Mouse (Mus musculus) heart, adult 9 months (tissue): ENCODE data around the gene Mast4.

Experiments
- DNase-seq, 2 experiments: peaks; one replicate each; pipeline ENCODE4 v3.0.0; 2022; ENCODE audit warnings: low spot score in 2 of 2

Gene Mast4

GRCm38 (mm10) chr13:103059995-103060652 is 274.2 kb downstream of the Mast4 start:
- no peak for DNase-seq

- DNase-seq, result no peak
Measured at GRCm38 (mm10) chr13:103056451-103056850, 277.8 kb downstream of the Mast4 start.

- no peak for DNase-seq
Measured at GRCm38 (mm10) chr13:103052661-103053060, 281.6 kb downstream of the Mast4 start.

DNA sequence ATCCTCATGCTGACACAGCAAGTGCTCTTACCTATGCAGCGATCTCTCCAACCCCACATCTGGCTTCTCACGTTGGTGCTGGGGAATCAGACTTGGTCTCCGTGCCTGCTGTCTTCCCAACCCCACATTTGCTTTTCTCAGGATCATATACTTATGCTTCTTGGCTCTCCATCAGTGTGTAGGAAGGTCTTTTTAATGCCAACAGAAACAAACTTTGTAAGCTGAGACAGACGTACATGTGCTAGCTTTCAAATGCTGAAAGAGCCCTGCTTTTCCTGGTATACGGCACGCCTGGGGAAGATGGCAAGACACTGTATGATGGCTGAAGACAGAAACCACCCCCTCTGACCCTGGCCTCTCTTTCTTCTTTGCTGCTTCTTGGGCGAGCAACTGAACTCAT is 285.3 kb downstream of the Mast4 start:
- no peak for DNase-seq

DNA sequence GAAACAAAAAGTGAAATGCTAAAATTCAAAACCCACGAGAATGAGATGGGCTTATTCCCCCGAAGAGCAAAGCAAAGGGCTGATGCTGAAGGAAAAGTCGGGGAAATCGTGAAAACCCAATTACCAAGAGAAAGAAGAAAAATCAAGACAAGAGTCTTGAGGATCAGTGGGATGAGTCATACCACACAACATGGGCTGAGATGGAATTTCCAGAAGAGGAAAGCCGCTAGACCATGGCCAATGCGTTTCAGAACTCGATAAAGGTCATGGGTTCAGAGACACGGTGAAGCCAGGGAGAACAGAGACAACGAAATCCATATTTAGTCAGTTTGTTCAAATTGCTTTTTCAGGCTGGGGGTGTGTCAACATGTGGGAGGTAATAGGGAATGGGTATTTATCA is 290.6 kb downstream of the Mast4 start:
- DNase-seq, result no peak

DNA sequence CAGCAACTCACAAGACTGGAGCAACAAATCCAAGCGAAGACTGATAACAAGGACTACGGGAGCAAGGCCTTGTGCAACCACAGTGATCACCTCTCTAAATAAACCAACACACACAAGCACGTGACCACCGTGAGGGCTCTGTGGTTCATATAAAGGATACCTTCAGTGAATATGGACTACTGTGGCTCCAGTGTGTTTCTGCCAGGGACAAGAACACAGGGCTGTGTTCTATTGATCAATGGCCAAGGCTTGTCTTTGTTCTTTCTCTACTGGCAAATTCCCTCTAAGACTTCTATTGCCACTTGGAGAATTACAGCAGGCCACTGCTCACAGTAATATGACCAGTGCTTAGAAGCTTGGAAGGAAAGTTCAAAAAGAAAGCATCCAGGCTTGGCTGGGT is 291.3 kb downstream of the Mast4 start:
- no peak for DNase-seq

DNA sequence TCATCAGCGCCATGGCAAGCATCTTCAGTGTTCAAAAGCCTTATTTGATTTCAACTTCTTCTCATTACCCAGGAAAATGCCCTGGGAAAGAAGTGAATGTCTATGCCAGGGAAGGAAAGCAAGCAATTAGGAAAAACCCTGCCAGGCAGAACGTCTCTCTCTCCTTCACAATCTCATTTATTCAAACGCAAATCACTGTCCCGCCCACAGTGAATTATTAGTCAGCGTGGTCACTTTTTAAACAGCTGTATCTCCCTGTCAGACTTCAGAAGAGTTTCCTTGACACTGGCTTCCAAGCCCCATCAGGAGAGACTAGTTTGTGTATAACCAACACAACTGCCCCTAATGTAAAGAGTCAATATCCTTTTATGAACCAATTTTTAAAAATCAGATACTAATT is 296.8 kb downstream of the Mast4 start:
- no peak for DNase-seq

GRCm38 (mm10) chr13:103029377-103029776 is 304.9 kb downstream of the Mast4 start:
- no peak for DNase-seq

DNA sequence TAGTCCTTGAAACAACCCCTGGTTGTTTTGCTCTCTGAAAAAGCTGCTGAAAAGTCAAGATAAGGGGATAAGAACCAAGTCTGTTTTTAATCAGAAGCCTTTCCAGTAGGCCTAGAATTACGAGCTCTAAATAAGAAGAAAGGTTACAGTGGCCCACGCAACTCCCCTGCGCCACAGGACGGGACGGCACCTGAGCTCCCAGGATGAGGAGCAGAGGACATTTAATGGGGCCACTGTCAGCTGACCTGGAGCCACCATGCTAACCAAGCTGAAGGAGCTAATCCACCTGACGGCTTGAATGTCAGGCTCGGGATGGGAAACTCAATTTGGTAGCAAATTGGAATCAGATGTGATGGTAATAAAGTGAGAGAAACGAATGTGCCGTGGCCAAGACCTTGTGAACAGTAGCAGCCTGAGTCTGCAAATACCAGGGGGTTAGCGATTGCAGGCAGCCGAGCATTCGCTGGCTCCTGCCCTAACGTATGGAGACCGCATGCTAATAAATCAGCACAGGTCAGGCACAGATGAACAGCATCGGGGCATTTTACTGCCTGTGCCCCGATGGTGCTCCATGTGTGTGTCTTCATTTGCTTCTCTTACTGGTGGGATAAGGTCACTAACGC is 306.7 kb downstream of the Mast4 start:
- DNase-seq, result no peak

GRCm38 (mm10) chr13:103025461-103025860 is 308.8 kb downstream of the Mast4 start:
- no peak for DNase-seq

DNA sequence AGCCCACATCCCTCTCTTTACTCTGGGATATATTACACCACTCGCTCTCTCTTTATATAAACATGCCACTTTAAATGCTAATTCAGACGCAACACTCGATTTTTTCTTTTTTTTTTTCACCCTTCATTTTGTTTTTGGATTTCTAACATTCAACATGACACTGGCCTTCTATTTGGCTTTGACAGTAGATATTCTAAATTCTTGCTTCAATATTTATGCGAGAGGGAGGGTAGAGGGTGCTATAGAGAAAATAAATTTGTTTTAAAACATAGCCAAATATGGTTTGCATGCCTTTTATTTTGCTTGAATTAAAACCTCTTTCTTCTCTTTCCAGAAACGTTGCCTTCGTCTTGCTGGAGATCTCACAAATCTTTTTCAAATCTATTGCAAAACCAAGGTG is 315.8 kb downstream of the Mast4 start:
- DNase-seq, result no peak

- no peak for DNase-seq
Measured at GRCm38 (mm10) chr13:103017661-103018060, 316.6 kb downstream of the Mast4 start.

DNA sequence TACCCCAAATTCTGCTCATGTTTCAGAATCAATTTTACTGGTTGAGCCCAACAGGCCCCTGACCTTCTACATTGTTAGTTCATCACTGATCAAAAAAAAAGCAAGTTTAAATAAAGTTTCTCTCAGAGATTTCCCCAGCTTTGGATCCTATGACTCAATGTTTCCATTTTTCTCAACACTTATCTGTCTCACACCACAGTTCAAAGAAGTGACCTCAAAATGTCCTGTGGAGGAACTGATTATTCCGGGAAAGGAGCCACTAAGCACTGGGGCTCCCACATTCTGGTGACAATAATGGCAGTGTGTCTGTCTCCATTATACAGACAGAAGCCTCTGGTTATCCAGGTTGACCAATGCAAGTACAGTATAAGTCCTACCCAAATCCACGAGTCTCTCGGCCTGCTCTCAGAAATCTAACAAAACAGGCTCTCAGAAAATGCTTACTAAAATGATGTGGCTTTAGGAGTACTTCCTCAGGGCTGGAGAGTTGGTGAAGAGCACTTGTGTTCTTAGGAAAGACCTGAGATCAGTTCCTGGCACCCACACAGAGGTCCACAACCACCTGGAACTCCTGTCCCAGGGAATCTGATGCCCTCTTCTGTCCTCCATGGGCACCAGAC is 319.1 kb downstream of the Mast4 start:
- peak; percentile 5 to 31 for DNase-seq

- peak; percentile 32 to 65 for DNase-seq
Measured at GRCm38 (mm10) chr13:103014631-103015030, 319.7 kb downstream of the Mast4 start.

DNA sequence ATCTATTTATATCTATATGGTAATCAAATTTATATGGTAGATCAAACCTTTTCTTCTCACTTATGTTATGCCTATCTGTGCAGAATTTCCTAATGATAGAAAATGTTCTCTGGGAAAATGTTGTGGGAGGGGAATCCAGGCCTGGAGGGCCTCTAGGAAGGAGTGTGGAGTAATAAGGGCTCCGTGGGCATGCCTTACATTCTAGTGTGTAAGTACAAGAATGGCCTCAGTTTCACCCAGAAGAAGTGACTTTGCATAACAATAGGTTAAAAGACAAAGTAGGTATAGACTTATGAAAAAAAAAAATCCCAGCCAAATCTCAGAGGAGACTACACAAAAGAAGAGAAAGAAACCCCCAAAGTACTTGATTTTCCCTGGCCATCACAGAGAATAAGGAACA is 320.1 kb downstream of the Mast4 start:
- DNase-seq, result no peak

- no peak for DNase-seq
Measured at GRCm38 (mm10) chr13:103005227-103005626, 329.1 kb downstream of the Mast4 start.

DNA sequence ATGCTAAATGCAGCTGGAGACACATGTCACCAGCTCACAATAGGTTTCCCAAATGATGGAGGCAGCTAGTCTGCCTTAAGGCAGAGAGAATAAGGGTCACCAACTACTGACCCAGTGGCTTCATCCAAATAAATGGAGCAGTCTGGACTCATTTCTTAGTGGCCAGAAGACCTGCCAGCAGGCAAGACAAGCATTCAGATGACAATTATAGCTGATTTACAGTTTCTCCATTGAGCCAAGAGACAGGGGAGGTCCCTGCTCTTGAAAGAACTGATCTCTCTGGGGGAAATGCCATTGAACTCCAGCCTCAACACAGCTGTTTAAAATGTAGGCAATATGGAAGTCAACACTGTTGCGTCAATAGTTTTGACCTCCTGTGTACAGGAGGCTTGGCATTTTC is 332.5 kb downstream of the Mast4 start:
- DNase-seq, result no peak

DNA sequence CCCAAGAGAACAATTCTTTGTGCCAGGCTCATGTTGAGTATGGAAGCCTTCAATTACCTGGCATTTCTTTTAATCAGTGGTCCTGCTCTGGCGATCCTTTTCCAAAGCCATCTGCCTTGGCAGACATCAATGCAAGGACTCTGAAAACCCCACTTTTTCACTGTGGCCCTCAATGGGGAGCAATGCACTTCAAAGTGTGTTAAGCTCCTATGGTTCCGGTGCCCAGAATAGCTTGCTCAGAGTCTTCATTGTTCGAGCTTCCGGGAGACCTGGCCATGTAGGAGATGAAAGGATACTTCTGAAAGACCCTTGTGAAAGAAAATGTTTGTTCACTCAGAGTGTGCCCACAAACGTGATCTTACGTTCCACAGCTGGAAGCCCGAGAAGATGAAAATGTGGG is 333.4 kb downstream of the Mast4 start:
- DNase-seq, result no peak

DNA sequence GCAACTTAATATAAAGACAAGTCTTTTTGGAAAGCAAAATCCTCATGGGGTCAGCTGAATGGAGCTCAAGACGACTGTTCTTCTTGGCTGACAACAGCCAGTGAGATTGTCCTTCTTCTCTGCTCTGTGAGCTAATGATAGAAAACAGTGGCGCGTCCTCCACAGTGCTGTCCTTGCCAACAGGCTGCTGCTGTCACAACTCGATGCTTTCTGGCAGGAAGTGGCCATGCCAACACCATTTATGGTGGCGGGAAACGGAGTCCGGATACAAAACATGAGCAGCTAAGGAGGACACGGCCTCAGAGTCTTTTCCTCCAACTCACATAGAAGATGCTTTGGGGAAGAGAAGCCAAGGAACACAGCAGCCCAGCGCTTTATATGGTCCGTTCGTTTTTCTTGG is 340.2 kb downstream of the Mast4 start:
- peak; percentile 10 to 22 for DNase-seq

GRCm38 (mm10) chr13:102992680-102993423 is 341.4 kb downstream of the Mast4 start:
- no peak for DNase-seq

DNA sequence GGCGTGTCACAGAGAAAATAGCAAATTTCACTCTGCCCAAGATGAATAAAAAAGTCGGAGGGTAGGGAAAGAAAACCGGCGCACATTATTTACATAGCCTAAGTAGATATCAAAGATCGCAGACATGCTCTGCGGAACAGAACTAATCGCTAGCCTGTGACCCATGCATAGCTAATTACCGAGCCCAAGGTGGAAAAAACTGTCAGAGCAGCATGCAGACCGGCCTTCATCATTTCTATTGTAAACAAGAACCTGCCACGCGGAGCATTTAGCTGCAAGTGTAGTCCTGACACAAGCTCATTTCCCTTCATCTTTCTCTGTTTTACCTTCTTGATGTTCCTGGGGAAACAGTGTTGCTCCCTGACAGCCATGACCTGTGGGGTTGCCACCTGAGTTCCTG is 342.4 kb downstream of the Mast4 start:
- no peak for DNase-seq

- DNase-seq, result no peak
Measured at GRCm38 (mm10) chr13:102991196-102991595, 343.1 kb downstream of the Mast4 start.

DNA sequence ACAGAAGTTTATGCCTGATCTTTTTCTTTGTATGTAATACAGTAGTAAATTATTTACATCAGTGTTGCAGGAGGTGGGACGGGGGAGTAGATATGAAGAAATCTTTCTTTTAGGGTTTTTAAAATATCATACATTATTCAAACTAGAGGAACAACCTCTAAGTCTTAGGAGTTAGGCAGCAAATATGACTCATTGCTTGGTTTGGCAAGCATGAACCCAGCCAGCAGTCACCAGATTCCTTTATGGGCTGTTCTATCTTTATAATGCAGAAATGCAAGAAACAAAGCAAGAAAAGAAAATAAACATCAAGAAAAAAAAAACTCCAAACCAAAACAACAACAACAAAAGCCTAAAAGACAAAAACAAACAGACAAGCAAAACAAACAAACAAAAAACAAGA is 344.2 kb downstream of the Mast4 start:
- DNase-seq, result peak; percentile 8 to 14
